Mouse (Mus musculus): ENCODE results near the gene Ms4a2. TPM values are rescaled to one million over a fixed set of nuclear protein-coding genes. Genes with fewer than 3 reads are reported as not detected.

The Ms4a2 gene
- polyA plus RNA-seq, 1 experiment from 2014 or later = 0.74 TPM

Other genes starting within 250 kb of the Ms4a2 start
- 0.91 and 1.6 TPM in 2 replicates for gene Ms4a4a, start 248.2 kb downstream of the Ms4a2 start, polyA plus RNA-seq (2015; fragmentation: Nextera tagmentation; extraction: Ambion mirVana)
- 1.4 and 1.7 TPM in 2 replicates for gene Ms4a4c, start 218.9 kb downstream of the Ms4a2 start, polyA plus RNA-seq (2015; fragmentation: Nextera tagmentation; extraction: Ambion mirVana)
- gene Ms4a4b, start 180.2 kb downstream of the Ms4a2 start, polyA plus RNA-seq (2015; fragmentation: Nextera tagmentation; extraction: Ambion mirVana) = 0.53 and 0.80 TPM in 2 replicates
- gene Ms4a6c, start 154.4 kb downstream of the Ms4a2 start, polyA plus RNA-seq (2015; fragmentation: Nextera tagmentation; extraction: Ambion mirVana) = 8.0 and 8.8 TPM in 2 replicates
- 0.40 and 0.47 TPM in 2 replicates for gene Gm8369, start 137.8 kb downstream of the Ms4a2 start, polyA plus RNA-seq (2015; fragmentation: Nextera tagmentation; extraction: Ambion mirVana)
- gene Ms4a6b, start 107.2 kb downstream of the Ms4a2 start, polyA plus RNA-seq (2015; fragmentation: Nextera tagmentation; extraction: Ambion mirVana) = 2.5 and 3.4 TPM in 2 replicates
- gene Ms4a4d, start 86.9 kb downstream of the Ms4a2 start, polyA plus RNA-seq (2015; fragmentation: Nextera tagmentation; extraction: Ambion mirVana) = 0.23 and 0.28 TPM in 2 replicates
- 4.9 TPM in 2 replicates for gene Ms4a6d, start 18.9 kb downstream of the Ms4a2 start, polyA plus RNA-seq (2015; fragmentation: Nextera tagmentation; extraction: Ambion mirVana)
- 29.8 and 33.2 TPM in 2 replicates for gene Ms4a3, start 17.1 kb upstream of the Ms4a2 start, polyA plus RNA-seq (2015; fragmentation: Nextera tagmentation; extraction: Ambion mirVana)
- gene Oosp2, start 36.8 kb upstream of the Ms4a2 start, polyA plus RNA-seq (2015; fragmentation: Nextera tagmentation; extraction: Ambion mirVana) = 0.13 and 0.26 TPM in 2 replicates
- 0.09 TPM in 1 of 2 replicates, not detected in the other for gene Oosp1, start 67.4 kb upstream of the Ms4a2 start, polyA plus RNA-seq (2015; fragmentation: Nextera tagmentation; extraction: Ambion mirVana)
- gene Oosp3, start 73.3 kb upstream of the Ms4a2 start, polyA plus RNA-seq (2015; fragmentation: Nextera tagmentation; extraction: Ambion mirVana) = not detected in 2 replicates
- gene Gif, start 123.8 kb upstream of the Ms4a2 start, polyA plus RNA-seq (2015; fragmentation: Nextera tagmentation; extraction: Ambion mirVana) = not detected in 2 replicates
- 27.5 and 31.1 TPM in 2 replicates for gene Mrpl16, start 146.7 kb upstream of the Ms4a2 start, polyA plus RNA-seq (2015; fragmentation: Nextera tagmentation; extraction: Ambion mirVana)
- gene Stx3, start 195.7 kb upstream of the Ms4a2 start, polyA plus RNA-seq (2015; fragmentation: Nextera tagmentation; extraction: Ambion mirVana) = 1.8 and 2.3 TPM in 2 replicates
- gene Olfr1417, start 215.5 kb upstream of the Ms4a2 start, polyA plus RNA-seq (2015; fragmentation: Nextera tagmentation; extraction: Ambion mirVana) = not detected in 2 replicates
- not detected in 2 replicates for gene Olfr1418, start 237.3 kb upstream of the Ms4a2 start, polyA plus RNA-seq (2015; fragmentation: Nextera tagmentation; extraction: Ambion mirVana)

All from liver, embryonic 16.5 days (tissue).